Mouse (Mus musculus) erythroblast, adult 5-6 weeks (primary cell): ENCODE data around the gene Sall4. TPM values are rescaled to one million over a fixed set of nuclear protein-coding genes. Genes with fewer than 3 reads are reported as not detected.
"Not testable (repeated sequence)": the region's sequence is repeated elsewhere in the genome, so short reads cannot be mapped to it uniquely, and the experiment has no call there.

Experiments
- ATAC-seq: replicated peaks from 2 replicates; pipeline ENCODE4 v1.8.0; 2016; ENCODE audit warnings: moderate number of reproducible peaks, mild to moderate bottlenecking, moderate TSS enrichment, inconsistent platforms; ENCODE audit not compliant: poor library complexity, low FRiP score, severe bottlenecking
- total RNA-seq, 2 experiments: library from RNA; stranded (forward) in 1 of 2; stranded (reverse) in 1 of 2; fragments of 150-400 nt in 1 of 2; fragments of 200-764, 138-1000 nt in 1 of 2; gene quantifications; 2 replicates each; pipeline versions ENCODE4 v1.2.3 to v1.2.4; 2015 to 2017; ENCODE audit warnings: low replicate concordance in 2 of 2

Sall4 gene
- total RNA-seq, 2 experiments from 2014 or later: not detected

DNA sequence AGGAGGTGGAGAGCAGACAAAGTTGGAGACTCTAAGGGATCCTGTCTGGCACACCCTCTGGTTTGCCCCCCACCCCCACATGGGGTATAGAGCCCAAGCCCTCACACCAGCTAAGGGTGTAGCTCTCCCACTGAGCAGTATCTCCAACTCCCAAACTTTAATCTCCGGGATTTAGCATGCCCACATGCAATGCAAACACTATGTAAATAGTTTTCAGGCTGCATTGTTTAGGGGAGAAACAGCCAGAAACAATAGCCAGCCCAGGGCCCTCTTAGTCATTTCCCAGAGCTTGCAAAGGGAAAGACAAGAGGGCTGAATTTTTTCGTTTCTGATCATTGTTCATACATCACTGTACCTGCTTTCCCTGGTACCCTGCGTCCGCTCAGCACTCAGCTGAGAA lies 5.8 kb downstream of the Sall4 start:
- no peak for ATAC-seq

DNA sequence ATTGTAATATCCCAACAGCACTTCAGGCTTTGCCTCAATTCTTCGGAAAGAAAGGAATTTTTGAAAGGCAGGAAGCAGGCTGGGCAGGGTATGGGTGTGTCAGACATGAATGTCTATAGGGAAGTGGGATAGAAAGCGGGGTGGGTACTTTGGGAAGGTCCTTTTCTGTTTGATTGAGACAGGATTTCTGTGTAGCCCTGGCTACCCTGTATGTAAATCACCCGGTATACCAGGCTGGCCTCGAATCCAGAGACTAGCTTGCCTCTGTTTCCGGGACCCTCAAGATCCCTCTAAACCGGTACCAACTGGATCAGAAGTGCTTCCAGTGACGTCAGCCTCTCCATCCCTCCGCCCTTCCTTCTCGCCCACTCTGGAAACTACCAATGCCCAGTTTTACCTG lies 6.6 kb downstream of the Sall4 start:
- no peak for ATAC-seq

DNA sequence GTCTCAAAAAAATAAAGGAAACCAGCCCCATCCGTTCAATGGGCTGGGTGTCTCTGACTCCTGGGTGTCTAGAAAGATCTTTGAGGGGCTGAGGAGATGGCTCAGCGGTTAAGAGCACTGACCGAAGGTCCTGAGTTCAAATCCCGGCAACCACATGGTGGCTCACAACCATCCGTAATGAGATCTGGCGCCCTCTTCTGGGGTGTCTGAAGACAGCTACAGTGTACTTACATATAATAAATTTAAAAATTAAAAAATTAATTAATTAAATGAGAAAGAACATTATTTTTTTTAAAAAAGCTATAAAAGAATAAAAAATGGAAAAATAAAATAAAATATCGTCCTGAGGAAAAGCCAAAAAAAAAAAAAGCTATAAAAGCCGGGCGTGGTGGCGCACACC lies 23.3 kb downstream of the Sall4 start:
- not testable (repeated sequence) for ATAC-seq

DNA sequence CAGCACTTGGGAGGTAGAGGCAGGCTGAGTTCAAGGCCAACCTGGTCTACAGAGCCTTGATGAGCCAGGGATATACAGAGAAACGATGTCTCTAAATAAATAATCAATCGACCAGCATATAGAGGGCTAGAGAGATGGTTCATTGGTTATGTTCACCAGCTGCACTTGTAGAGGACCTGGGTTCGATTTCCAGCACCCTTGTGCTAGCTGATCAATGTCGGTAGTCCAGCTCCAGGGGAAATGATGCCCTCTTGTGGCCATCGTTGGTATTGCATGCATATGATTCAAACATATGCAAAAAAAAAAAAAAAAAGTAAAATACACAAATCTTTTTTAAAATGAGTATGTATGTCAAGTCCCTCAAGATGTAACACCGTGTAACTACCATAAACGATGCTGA lies 25.1 kb downstream of the Sall4 start:
- ATAC-seq: no peak

DNA sequence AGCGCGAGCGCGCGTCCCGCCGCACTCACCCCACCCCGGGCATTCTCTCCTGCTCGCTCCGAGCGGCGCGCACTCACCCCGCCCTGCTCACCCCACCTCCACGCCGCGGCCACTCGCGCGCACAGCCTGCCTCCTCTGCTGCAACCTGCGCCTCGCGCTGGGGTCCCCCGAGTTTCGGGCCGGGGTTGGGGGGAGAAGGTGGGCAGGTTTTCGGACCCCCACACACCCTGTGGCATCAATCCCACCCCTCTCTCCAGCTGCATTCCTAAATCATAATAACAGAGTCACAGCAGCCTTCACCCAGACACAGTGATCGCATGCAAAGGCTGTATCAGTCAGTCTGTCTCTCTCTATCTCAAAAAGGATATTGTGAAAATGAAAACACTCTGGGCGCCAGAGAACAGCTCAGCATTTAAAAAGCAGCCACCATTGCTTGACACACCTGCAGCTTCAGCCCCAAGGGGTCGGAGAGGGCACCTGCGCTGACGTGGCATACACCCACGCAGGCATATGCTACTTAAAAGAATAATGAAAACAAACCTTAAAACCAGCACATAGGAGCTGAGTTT lies 25.6 kb downstream of the Sall4 start, which contains the start of gene Atp9a:
Gene Atp9a, minus strand, starts transcription at position 351 of the 569 bp plus-strand sequence.
- ATAC-seq: no peak

DNA sequence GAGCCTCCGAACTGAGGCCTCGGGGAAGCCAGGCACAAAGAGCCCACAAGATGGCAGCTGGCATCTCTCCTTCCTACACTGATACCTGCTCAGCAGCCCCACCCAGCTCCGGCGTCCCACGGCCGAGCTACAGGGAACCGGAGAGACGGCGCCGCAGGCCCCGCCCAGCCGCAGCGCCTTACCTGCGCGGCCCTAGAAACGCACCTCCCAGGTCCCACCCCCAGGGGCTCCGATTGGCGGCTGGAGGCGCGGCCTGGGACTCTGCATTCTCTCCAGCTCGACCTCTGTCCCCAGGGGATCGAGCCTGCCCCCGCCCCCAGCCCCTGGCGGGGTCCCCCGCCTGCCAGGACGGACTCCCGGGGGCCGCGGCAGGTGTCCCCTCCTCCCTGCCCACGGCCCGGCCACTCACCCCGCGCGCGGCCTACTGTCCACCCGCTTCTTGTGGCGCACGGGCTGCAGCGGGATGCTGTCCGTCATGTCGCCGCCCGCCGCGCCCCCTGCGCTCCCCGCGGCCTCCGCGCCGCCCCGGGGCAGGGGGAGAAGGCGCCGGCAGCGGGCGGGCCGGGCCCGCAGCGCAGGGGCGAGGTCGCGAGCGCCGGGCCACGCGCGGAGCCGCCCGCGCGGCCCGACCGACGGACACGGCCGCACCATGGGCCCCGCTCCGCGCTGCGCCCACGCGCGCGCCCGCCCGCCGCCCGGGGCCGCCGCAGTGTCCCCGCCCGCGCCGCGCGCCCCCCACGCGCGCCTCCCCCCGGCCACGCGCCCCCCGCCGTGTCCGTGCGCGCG lies 26.3 kb downstream of the Sall4 start:
- ATAC-seq: no peak

DNA sequence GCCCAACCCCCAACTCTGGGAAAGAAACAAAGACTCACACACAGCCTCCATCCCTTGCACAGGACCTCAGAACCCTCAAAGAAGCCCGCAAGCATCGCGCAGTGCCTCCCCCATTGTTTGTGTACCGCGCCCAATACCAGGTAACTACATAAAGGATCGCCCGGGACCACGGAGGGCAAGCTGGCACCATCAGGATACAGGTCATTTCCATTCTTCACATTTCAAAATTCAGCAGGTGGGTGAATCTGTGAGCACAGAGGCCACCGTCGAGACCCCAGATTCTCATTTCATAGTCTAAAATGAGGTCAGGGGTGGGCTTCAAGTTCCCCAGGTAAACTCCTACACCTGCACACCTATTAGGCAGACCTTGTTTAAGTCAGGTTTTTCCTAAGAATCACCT lies 27.2 kb downstream of the Sall4 start:
- ATAC-seq: no peak

DNA sequence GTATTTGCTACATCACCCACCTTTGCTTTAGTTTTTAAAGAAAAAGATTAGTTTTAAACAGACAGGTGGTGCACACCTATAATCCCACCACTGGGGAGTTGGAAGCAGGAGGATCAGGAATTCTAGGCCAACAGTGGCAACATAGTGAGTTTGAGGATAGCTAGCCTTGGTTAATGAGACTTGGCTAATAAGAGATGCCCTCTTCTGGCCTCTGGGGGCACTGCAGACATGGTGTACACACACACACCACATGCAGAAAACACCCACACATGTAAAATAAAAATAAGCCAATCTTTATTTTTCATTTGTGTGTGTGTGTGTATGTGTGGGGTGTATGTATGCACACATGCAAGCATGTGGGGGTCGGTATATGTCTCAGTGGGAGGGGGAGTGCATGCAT lies 28.9 kb downstream of the Sall4 start:
- no peak for ATAC-seq

DNA sequence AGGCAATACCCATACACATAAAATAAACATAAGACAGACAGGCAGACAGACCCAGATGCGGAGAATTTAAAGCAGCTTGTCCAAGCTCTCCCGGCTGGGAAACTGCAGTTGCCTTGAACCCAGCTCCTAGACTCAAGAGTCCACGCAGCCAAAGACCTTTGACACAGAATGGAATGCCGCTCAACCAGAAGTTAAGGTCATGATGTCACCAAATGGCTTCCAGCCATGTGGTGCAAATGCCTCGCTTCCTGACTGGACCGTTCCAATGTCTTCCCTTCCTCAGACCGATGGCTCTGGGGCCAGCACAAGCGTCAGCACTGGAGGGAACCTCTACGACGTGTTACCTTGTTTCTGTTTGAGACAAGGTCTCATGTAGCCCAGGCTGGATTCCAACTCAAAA lies 29.9 kb downstream of the Sall4 start:
- ATAC-seq: no peak

DNA sequence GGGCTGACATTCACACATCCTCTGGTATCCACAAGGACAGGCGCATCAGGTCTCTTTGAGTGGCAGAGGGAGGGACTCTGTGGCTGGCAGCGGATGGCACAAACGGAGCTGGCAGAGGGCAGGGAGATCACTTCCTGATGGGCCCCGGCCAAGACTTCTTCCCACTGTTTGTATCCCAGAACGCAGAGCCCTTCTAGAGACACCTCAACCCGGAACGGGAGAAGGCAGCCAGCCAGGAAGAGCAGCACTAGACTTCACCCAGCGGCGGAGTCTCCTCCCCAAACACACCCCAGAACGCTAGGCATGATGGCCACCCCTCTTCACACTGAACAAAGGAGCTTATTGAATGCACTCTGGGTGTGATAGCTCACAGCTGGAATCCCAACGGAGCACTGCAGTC lies 33.7 kb downstream of the Sall4 start:
- ATAC-seq: no peak

DNA sequence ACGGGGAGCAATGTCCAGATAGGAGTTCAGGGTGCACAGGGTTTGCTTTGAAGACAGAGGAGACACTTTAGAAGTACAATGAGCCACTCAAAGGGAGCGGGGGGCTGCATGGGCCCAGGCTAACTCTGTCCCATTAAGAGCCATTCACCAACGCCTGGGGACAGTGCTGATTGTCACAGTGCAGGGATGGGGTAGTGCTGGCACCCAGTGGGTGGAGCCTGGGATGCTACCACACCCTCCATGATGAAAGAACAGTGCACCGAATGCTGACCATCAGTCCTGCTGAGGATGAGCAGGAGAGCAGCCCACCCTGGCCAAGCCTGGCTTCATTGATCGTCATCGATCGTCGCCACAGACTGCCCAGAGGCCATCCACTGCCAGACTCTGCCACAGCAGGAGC lies 36.5 kb downstream of the Sall4 start:
- no peak for ATAC-seq

DNA sequence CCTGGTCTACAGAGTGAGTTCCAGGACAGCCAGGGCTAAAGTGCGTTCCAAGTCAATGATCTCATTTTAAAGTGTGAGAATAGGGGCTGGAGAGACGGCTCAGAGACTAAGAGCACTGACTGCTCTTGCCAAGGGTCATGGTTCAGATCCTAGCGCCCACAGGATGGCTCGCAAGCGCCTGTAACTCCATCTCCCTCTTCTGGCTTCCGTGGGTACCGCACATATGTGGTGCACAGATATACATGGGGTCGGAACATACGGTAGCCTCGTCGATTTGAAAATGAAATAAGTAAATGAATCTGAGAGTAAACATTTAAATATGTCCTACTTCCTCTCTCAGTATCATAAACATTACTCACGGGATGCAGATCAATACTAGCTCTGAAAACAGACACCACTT lies 38.0 kb downstream of the Sall4 start:
- no peak for ATAC-seq

DNA sequence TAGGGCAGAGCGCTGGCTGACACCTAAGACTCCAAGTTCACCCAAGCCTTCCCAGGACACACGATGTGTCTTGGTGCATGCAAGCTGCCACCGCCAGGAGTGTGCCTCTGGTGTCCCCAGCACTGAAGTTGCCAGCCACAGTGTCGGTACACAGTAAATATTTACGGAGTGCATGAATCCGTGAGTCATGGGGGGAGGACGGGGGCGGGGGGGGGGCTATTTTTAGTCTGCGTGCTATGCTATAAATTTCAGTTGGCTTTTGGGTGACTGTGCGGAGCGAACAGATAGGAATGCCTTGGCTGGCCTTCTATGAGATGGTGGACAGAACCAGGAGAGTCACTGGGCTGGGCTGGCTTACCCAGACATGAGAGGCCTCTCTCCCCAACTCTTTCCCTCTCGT lies 39.7 kb downstream of the Sall4 start:
- ATAC-seq: no peak

DNA sequence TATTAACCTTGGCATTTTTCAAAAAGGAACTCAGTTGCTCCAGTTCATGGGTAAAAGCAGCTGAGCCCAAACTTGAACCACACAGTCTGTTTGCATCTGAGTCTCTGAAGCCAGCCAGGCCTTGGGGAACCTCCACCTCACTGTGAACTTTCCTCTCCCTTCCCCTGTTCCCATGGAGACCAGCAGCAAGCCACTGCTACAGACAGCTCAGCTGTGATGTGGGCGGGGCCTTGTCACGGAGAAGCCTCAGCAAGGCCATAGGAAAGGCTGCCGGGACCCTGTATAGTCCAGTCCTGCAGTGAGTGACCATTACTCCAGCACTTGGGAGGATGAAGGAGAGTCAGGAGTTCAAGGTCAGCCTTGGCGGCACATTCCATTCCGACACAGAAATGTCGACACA lies 41.7 kb downstream of the Sall4 start:
- ATAC-seq: no peak

DNA sequence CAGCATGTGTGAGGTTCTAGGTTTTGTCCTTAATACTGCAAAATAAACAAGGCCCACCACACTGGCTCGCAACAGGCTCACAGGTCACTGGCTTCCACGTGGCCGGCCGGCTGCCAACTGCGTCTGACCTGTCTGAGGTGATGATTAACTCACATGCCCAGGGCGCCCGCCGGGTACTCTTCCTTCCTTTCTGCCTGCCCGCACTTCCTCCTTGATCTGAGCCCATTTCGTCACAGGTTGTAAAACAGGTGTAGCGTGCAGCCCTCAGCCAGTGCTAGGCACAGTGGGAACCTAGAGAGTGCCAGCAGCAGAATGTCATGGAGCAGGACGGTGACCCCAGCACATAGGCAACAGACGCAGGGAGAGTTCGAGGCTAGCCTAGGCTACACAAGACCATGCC lies 46.4 kb downstream of the Sall4 start:
- no peak for ATAC-seq

DNA sequence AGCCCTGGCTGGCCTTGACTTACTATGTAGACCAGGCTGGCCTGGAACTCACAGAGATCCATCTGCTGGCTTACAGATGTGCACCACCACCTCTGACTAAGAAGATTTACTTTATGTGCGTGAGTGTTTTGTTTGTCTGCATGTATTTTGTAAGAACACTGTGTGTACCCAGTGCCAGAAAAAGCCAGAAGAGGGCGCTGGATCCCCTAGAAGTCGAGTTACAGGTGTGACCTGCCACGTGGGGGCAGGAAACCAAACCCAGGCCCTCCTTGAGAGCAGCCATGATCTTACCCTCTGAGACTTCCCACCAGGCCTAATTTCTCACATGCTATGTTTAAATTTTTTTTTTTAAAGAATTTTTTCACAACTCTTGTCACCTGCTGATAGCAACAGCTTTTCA lies 48.0 kb downstream of the Sall4 start:
- no peak for ATAC-seq

DNA sequence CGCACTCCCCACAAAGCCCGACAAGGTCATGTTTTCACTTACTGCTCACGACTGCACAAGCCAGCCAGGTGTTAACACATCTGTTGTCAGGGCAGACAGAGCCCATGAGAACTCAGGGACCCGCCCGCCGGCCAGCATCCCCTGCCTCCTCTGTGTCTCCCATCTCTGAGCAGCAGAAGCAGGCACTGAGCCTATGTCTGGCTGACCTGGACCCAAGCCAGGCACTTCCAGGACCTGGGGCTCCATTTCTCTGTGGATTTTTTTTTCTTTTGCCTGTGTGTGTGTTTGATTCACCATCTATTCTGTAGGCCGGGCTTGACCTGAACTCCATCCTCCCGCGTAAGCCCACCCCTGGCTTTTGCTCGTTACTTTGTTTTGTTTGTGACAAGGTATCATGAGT lies 49.0 kb downstream of the Sall4 start:
- no peak for ATAC-seq

DNA sequence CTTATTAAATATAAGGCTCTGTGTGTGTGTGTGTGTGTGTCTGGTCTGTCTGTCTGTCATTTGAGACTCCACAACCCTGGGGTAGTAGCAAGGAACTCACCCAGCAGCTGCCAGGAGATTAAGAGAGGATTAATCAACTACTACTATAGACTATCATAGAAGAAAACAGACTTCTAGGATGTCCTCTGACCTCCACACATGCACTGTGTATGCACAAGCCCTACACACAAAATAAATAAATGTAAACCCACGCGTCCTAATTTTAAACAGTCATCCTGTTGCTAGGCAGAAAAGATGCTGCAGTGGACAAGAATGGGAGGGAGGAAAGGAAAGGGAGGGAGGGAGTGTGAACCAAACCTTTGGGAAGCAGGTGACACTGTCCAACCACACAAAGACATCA lies 49.5 kb downstream of the Sall4 start:
- no peak for ATAC-seq

DNA sequence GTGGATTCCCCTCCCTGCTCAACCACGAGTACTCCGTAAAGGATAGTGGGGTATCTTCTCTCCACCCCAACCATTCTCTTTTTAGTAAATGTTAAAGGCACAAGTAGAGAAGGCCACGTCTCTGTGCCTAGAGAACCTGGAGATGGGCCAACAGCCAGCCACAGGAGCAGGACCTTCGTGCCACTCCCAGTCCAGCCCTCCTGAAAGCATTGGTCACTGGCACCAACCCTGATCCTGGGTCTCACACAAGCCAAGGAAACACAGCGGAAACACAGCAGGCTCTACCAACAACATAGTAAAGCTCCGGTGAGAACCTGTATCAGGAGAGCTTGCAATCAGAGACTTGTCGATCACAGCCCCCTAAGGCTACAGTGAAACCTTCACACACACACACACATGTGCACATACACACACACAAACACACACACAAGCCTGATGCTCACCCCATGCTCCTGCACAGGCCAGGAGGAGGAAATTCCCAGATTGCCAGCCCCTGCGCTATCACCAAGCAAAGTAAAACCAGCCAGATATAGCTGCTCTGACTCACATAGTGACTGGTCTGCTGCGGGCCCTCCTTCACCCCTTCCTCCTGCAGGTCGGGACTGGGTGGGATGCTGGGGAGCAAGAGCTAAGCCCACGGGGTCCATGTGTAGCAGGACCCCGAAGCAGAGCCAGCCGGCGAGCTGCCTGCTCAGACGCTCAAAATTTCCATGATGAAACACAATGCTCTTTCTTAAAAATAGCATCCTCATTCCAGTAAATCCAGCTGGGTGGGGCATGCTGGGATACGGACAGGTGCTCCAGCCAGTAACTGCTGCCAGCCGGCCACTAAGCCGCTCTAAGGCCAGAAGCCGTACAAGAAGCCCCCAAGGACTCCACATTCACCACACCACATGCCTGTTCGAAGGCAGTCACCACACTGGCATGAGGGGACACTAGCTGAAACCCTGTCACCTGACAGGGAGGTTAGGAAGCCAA lies 55.3 kb downstream of the Sall4 start:
- ATAC-seq: no peak

DNA sequence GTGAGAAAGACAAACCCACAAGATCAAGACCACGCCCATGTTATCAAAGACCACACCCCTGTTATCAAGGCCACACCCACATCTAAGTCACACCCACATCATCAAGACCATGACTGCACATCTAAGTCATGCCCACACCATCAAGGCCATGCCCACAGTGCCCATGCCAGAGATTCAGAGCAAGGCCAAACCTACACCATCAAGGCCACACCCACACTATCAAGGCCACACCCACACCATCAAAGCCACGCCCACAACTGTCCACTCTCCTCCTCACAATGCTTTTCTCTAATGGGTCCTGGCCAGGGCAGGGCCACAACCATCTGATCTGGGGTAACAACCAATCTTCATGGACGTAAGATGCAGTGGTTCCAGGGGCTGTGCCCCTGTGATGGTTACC lies 56.8 kb downstream of the Sall4 start:
- no peak for ATAC-seq

DNA sequence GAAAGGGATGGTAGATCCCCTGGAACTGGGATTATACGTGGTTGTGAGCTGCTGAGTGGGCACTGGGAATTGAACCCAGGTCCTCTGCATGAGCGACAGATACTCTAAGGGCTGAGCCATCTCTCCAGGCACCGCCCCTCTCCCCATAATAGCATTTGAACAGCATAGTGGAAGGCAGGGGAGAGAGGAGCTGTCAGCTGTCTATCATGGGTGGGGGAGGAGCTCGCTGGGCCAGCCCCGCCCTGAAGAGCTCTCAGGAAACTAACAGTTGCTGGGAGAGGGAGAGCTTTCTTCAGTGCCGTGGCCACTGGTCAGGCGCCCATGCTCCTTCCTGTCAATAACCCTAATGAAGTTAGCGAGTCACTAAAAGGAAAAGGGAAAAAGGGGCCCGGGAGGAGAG lies 60.0 kb downstream of the Sall4 start:
- no peak for ATAC-seq
